Mouse (Mus musculus) cortical plate, adult 2 months (tissue): ENCODE results near the gene Gpr142.

Experiments
- CTCF ChIP-seq: fragments of 200-500 bp; IDR thresholded peaks from 2 replicates; pipeline ENCODE4 v1.5.1; 2011; ENCODE audit warnings: mild to moderate bottlenecking, control low read depth, low read length; ENCODE audit not compliant: insufficient read depth; ENCODE audit errors: extremely low read depth
- POLR2A ChIP-seq: fragments of 200-500 bp; IDR thresholded peaks from 2 replicates; pipeline ENCODE4 v1.6.1; 2011; ENCODE audit warnings: mild to moderate bottlenecking, low read length, control low read depth; ENCODE audit not compliant: insufficient read depth; ENCODE audit errors: extremely low read depth

- no peak for TF ChIP-seq POLR2A
- no peak for TF ChIP-seq CTCF
Measured at GRCm38 (mm10) chr11:114802540-114803267, 4.0 kb downstream of the Gpr142 start.
